Mouse (Mus musculus) forebrain, embryonic 16.5 days (tissue): ENCODE data around the gene Nr1d1. TPM values are rescaled to one million over a fixed set of nuclear protein-coding genes. Genes with fewer than 3 reads are reported as not detected.

Experiments
- ATAC-seq: fragments of 200-750 bp; cut with Nextera tagmentation; 2 replicates; pipeline ENCODE4 v1.8.0; 2017; ENCODE audit warnings: mild to moderate bottlenecking, moderate library complexity
- H3K27ac ChIP-seq: fragments of 300-500 bp; sonication (generic); 2 replicates; pipeline ENCODE4 v1.5.1; 2014; ENCODE audit warnings: low read length, control low read depth
- H3K27me3 ChIP-seq: fragments of 300-500 bp; sonication (generic); replicated peaks from 2 replicates; pipeline ENCODE4 v1.6.1; 2014; ENCODE audit warnings: low read length; ENCODE audit not compliant: control insufficient read depth, insufficient read depth
- H3K36me3 ChIP-seq: fragments of 300-500 bp; sonication (generic); 2 replicates; pipeline ENCODE4 v1.6.1; 2014; ENCODE audit not compliant: control insufficient read depth, insufficient read depth
- H3K4me1 ChIP-seq: fragments of 300-500 bp; sonication (generic); replicated peaks from 2 replicates; pipeline ENCODE4 v1.6.1; 2014; ENCODE audit warnings: low read length; ENCODE audit not compliant: control insufficient read depth, insufficient read depth
- H3K4me2 ChIP-seq: fragments of 300-500 bp; sonication (generic); 2 replicates; pipeline ENCODE4 v1.6.1; 2014; ENCODE audit warnings: mild to moderate bottlenecking, low read length, control low read depth
- H3K4me3 ChIP-seq: fragments of 300-500 bp; sonication (generic); replicated peaks from 2 replicates; pipeline ENCODE4 v1.5.1; 2014; ENCODE audit warnings: mild to moderate bottlenecking, low read length, control low read depth
- H3K9ac ChIP-seq: fragments of 300-500 bp; sonication (generic); replicated peaks from 2 replicates; pipeline ENCODE4 v1.6.1; 2014; ENCODE audit warnings: low read depth, low read length, control low read depth
- H3K9me3 ChIP-seq: fragments of 300-500 bp; sonication (generic); 2 replicates; pipeline ENCODE4 v1.6.1; 2016; ENCODE audit warnings: low read length; ENCODE audit not compliant: control insufficient read depth
- WGBS: fragments of 180-500 bp; shearing (Covaris S2); extraction: QIAGEN DNeasy Blood & Tissue Kit; methylation state at CpG from one replicate; pipeline ENCODE4 v1.1.7; 2014; 5-methylcytosine and 5-hydroxymethylcytosine counted together
- polyA plus RNA-seq: library from polyadenylated mRNA; unstranded; fragments of >200 nt; fragmentation: Nextera tagmentation; extraction: Ambion mirVana; gene quantifications from 2 replicates; pipeline ENCODE4 v1.2.1, GENCODE M21; 2015

Gene Nr1d1
- polyA plus RNA-seq, 1 experiment from 2014 or later: 4.0 TPM

GRCm38 (mm10) chr11:98748506-98749416 is 26.4 kb downstream of the Nr1d1 start:
- Histone ChIP-seq H3K4me1 (peaks cover 90% of the 10 kb centered on the region), H3K27me3 (no peaks in the 10 kb centered on the region), H3K4me2 (peak overlapping the region; percentile 64), H3K4me3 (peak overlapping the region; percentile 36), H3K27ac (peak overlapping the region; percentile 100), H3K36me3 (peaks cover 6% of the 10 kb centered on the region; the same call in 1 of the 2 replicates), H3K9ac (peak overlapping the region; percentile 68), H3K9me3 (no peaks in the 10 kb centered on the region)
- WGBS: 6% methylated on average over 15 of the region's 15 CpGs
- peak; percentile 39 for ATAC-seq

DNA sequence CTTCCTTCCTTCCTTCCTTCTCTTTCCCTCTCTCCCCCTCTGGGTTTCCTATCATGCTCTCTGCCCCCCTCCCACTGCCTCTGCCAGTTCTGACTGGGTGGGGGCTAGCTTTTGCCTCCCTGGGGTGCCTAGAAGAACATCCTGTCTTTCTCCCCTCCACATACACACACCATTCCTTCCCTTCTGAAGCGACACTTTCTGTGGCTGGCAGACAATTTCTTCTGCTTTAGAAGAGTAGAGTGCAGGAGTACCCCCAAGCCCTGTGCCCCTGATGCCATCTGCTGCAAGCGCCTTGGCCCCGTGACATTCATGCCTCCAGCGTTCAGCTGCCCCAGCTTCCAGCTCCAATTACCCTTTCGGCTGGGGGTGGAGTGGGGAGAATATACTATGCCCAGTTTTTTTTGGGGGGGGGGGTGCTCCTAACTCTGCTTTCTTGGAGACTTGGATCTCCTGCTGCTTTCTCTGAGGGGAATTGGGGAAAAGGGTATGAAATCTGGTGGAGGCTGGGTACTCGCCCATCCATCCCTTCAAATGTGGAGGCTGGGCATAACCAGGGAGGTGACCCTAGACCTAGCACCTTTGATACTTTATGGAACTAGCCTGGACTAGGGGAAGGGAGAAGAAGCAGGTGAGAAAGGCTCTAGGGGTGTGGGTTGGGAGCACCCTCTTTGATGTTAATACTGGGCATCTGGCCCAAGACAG is 27.2 kb downstream of the Nr1d1 start:
- H3K36me3 ChIP-seq: no peaks in the 10 kb centered on the region
- H3K9me3 ChIP-seq: no peaks in the 10 kb centered on the region
- H3K27me3 ChIP-seq: no peaks in the 10 kb centered on the region
- peak overlapping the region; percentile 64 for H3K4me2 ChIP-seq
- 8% methylated on average over 6 of the region's 6 CpGs for WGBS
- peaks cover 94% of the 10 kb centered on the region for H3K4me1 ChIP-seq
- H3K27ac ChIP-seq: peak overlapping the region; percentile 100
- ATAC-seq: peak; percentile 11
- peak overlapping the region; percentile 68 for H3K9ac ChIP-seq
- peak overlapping the region; percentile 36 for H3K4me3 ChIP-seq

- Histone ChIP-seq H3K4me2 (peak overlapping the region; percentile 96), H3K27ac (peak overlapping the region; percentile 96), H3K9ac (peak overlapping the region; percentile 57), H3K9me3 (no peaks in the 10 kb centered on the region), H3K36me3 (no peaks in the 10 kb centered on the region), H3K4me3 (peak overlapping the region; percentile 33), H3K4me1 (peaks cover 91% of the 10 kb centered on the region), H3K27me3 (no peaks in the 10 kb centered on the region)
- ATAC-seq: peak; percentile 81
- WGBS: 8% methylated on average over 19 of the region's 19 CpGs
Observed at GRCm38 (mm10) chr11:98746855-98747693, 28.1 kb downstream of the Nr1d1 start.

DNA sequence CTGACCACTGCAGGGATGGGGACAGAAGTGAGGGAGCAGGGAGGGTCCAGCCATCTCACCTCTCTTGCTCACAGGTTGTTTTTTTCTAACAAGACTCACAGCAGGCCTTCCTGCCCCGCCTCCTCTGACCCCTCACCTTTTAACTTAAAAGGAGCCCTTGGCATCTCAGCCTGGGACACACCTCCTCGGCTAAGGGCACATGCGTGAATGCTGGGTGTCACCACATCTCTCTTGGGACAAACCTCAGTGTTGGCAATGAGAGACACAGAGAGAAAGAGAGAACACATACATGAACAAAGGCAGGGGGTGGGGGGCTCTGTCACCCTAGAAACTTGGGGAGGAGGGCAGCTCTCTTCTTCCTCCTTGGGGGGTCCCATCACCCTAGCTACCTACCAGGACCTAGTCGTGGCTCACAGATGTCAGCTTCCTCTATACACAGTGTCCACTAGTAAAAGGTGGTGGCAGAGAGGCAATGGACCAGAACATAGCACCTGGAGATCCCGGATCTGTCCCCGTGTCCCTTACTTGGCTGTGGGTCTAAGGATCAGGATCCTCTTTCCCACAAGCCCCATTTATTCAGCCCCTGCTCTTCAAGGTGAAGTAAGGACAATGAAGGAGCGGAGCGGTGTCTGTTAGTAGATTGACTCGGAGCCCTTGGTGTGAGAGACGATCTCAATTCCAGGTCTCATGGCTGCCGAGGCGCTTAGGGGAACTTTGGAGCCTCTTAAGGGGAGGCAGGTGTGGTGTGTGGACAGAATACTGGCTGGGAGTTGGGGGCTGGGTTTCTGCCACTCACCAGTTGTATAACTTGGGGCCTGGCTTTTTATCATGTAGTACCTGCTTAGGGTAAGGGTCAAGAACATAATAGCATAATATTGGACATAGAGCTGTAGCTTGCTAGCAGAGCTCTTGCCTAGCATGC is 28.9 kb downstream of the Nr1d1 start:
- Histone ChIP-seq H3K9me3 (no peaks in the 10 kb centered on the region), H3K9ac (peak overlapping the region; percentile 57), H3K4me2 (peak overlapping the region; percentile 96), H3K36me3 (no peaks in the 10 kb centered on the region), H3K4me1 (peaks cover 82% of the 10 kb centered on the region), H3K27ac (peak overlapping the region; percentile 96), H3K4me3 (peak overlapping the region; percentile 33), H3K27me3 (no peaks in the 10 kb centered on the region)
- 48% methylated on average over 12 of the region's 12 CpGs for WGBS
- no peak for ATAC-seq

GRCm38 (mm10) chr11:98744456-98745019 is 30.6 kb downstream of the Nr1d1 start:
- no peaks in the 10 kb centered on the region for H3K27me3 ChIP-seq
- H3K9ac ChIP-seq: peak overlapping the region; percentile 98
- WGBS: 35% methylated on average over 7 of the region's 7 CpGs
- H3K4me3 ChIP-seq: peak overlapping the region; percentile 93
- H3K27ac ChIP-seq: peak overlapping the region; percentile 99
- H3K9me3 ChIP-seq: no peaks in the 10 kb centered on the region
- H3K36me3 ChIP-seq: no peaks in the 10 kb centered on the region
- peaks cover 81% of the 10 kb centered on the region for H3K4me1 ChIP-seq
- no peak for ATAC-seq
- peak overlapping the region; percentile 96 for H3K4me2 ChIP-seq

DNA sequence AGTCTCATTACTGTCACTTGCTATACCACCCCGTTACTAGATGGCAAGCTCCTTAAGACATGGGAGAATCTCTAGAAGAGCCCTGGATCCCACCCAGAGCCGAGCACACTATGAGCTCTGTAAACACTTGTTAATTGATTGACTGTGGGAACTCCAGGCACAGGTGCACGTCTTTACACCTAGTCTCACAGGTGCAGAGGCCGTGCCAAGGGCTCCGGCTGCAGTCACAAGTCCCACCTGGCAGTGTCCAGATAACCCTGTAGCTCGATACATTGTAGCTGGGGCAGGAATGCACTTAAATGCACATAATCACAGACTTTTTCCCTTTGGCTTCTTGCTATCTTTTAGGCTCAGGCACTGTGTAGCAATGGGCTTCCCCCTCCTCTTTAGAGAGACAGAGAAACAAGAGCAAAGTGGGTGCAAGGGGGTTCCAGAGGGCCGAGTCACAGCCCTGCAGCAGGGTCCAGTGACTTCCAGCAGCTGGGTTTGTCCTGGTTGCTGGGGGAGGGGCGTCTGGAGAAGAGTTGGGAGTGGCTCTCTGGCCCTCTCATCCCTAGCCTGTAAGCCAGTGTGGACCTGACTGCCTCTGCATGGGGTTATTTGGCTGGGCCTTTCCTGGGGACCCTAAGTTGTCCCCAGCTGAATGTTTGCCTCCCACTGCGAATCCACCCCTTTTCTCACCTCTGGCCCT is 31.3 kb downstream of the Nr1d1 start:
- H3K9me3 ChIP-seq: no peaks in the 10 kb centered on the region
- H3K4me2 ChIP-seq: peak overlapping the region; percentile 96
- H3K4me3 ChIP-seq: peak overlapping the region; percentile 93
- peaks cover 79% of the 10 kb centered on the region for H3K4me1 ChIP-seq
- ATAC-seq: no peak
- H3K36me3 ChIP-seq: no peaks in the 10 kb centered on the region
- H3K9ac ChIP-seq: peak overlapping the region; percentile 98
- WGBS: 2% methylated on average over 9 of the region's 9 CpGs
- no peaks in the 10 kb centered on the region for H3K27me3 ChIP-seq
- peak overlapping the region; percentile 99 for H3K27ac ChIP-seq

GRCm38 (mm10) chr11:98742397-98743291 is 32.5 kb downstream of the Nr1d1 start:
- no peaks in the 10 kb centered on the region for H3K36me3 ChIP-seq
- 0 out of 2 replicates have a peak, but pooled peaks have one; percentile 1 for ATAC-seq
- H3K4me1 ChIP-seq: peaks cover 77% of the 10 kb centered on the region
- H3K9me3 ChIP-seq: no peaks in the 10 kb centered on the region
- peak overlapping the region; percentile 96 for H3K4me2 ChIP-seq
- H3K27ac ChIP-seq: peak overlapping the region; percentile 99
- H3K9ac ChIP-seq: peak overlapping the region; percentile 98
- peak overlapping the region; percentile 93 for H3K4me3 ChIP-seq
- WGBS: under 1% methylated on average over 21 of the region's 21 CpGs
- H3K27me3 ChIP-seq: no peaks in the 10 kb centered on the region
